Mouse (Mus musculus) limb, embryonic 15.5 days (tissue): ENCODE measurements around the gene Fbxl13. TPM values are rescaled to one million over a fixed set of nuclear protein-coding genes. Genes with fewer than 3 reads are reported as not detected.

Experiments used
- ATAC-seq: fragments of 200-750 bp; cut with Nextera tagmentation; 2 replicates; pipeline ENCODE4 v1.8.0; 2017; ENCODE audit warnings: low read depth, moderate TSS enrichment; ENCODE audit not compliant: insufficient number of reproducible peaks, low FRiP score, low TSS enrichment
- H3K27ac ChIP-seq: fragments of 300-500 bp; sonication (generic); 2 replicates; pipeline ENCODE4 v1.5.1; 2015; ENCODE audit warnings: moderate library complexity, mild to moderate bottlenecking, inconsistent platforms
- H3K27me3 ChIP-seq: fragments of 300-500 bp; sonication (generic); 2 replicates; pipeline ENCODE4 v1.6.1; 2015; ENCODE audit warnings: inconsistent platforms
- H3K36me3 ChIP-seq: fragments of 300-500 bp; sonication (generic); 2 replicates; pipeline ENCODE4 v1.6.1; 2015; ENCODE audit warnings: inconsistent platforms
- H3K4me1 ChIP-seq: fragments of 300-500 bp; sonication (generic); 2 replicates; pipeline ENCODE4 v1.6.1; 2015; ENCODE audit warnings: inconsistent platforms
- H3K4me2 ChIP-seq: fragments of 300-500 bp; sonication (generic); 2 replicates; pipeline ENCODE4 v1.6.1; 2015; ENCODE audit warnings: mild to moderate bottlenecking, inconsistent platforms
- H3K4me3 ChIP-seq: fragments of 300-500 bp; sonication (generic); 2 replicates; pipeline ENCODE4 v1.5.1; 2015; ENCODE audit warnings: mild to moderate bottlenecking, inconsistent platforms
- H3K9ac ChIP-seq: fragments of 300-500 bp; sonication (generic); 2 replicates; pipeline ENCODE4 v1.6.1; 2015; ENCODE audit warnings: inconsistent platforms
- H3K9me3 ChIP-seq: fragments of 300-500 bp; sonication (generic); 2 replicates; pipeline ENCODE4 v1.6.1; 2016; ENCODE audit warnings: inconsistent platforms
- WGBS: fragments of 180-500 bp; shearing (Covaris S2); methylation state at CpG from one replicate; pipeline ENCODE4 v1.1.7; 2015; 5-methylcytosine and 5-hydroxymethylcytosine counted together
- polyA plus RNA-seq: library from polyadenylated mRNA; unstranded; fragments of >200 nt; fragmentation: Nextera tagmentation; extraction: Ambion mirVana; gene quantifications from 2 replicates; pipeline ENCODE4 v1.2.1, GENCODE M21; 2015

The Fbxl13 gene
- 0.27 TPM in 1 of 2 replicates, not detected in the other for polyA plus RNA-seq

DNA sequence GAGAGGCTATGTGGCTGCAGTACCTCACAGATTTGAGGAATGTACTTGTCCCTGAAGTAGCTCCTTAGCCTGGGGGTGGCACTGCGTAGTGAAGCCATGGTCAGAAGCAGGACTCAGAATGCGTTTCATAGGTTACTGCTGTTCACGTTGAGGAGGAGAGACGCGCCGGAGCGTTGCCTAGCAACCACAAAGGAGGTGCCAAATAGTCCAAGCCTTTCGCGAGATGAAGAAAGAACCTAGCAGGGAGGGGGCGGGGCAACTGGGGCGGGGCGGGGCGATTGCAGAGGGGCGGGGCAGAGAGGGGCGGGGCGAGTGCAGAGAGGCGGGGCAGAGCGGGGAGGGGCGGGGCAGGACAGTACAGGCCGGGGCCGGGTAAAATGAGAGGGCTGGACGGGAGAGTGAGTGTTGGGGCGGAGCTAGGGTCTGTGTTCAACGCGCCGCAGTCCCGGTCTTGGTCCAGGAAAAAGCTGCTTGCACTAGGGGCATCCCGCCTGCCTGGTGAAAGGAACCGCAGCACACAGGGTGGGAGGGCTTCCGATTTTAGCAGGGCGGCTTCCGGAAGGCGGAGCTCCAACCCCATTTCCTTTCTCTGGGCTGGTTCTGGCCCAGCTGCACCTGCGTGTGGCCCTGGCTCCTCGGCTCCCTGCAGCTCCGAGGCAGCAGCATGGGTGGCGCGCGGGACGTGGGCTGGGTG is at the start of gene Fbxl13, which contains the start of gene Armc10:
Gene Fbxl13 (minus strand): TSS at position 196 of the 694 bp plus-strand sequence.
Gene Armc10 (plus strand): TSS at position 375 of the 694 bp plus-strand sequence.
- peak; percentile 93 for ATAC-seq
- H3K9ac ChIP-seq = peak within 1 kb of the TSS; percentile 69
- WGBS = 0% methylated on average over 39 of the region's 40 CpGs
- no peaks in the 10 kb centered on the region for H3K9me3 ChIP-seq
- H3K4me2 ChIP-seq = peak within 1 kb of the TSS; percentile 75
- H3K36me3 ChIP-seq = peaks cover 24% of the 10 kb centered on the region
- peaks cover 20% of the 10 kb centered on the region for H3K4me1 ChIP-seq
- peaks cover 4% of the 10 kb centered on the region; the same call in 1 of the 2 replicates for H3K27me3 ChIP-seq
- peak within 1 kb of the TSS; percentile 80 for H3K4me3 ChIP-seq
- H3K27ac ChIP-seq = peak within 1 kb of the TSS; percentile 86

DNA sequence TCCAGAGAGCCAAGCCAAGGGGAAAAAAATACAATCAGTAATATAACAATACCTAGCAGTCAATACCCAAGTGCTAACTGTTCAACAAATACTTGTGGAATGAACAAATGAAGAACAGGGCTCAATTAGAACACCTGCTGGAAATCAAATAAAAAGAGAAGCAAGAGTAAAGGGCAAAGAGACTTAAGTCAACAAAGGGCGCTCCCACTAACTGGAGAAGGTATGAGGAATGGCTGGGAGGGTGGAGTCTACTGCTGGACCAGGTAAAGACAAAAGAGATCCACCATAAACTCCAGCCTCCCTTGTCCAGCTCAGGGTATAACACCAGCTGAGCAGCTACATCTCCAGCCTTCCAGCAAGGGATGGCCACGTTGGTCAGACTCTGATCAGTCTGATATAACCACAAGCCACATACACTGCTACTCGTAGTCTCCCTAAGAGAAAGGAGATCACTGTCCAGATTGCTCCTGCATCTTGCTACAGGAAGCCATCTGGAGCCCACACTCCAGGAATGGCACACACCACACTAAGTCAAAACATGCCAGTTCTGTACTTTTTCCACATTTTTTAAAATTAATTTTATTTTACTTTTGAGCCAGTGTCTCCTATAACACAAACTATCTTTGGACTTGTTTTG is 49.5 kb upstream of the Fbxl13 start:
- no peak for ATAC-seq

DNA sequence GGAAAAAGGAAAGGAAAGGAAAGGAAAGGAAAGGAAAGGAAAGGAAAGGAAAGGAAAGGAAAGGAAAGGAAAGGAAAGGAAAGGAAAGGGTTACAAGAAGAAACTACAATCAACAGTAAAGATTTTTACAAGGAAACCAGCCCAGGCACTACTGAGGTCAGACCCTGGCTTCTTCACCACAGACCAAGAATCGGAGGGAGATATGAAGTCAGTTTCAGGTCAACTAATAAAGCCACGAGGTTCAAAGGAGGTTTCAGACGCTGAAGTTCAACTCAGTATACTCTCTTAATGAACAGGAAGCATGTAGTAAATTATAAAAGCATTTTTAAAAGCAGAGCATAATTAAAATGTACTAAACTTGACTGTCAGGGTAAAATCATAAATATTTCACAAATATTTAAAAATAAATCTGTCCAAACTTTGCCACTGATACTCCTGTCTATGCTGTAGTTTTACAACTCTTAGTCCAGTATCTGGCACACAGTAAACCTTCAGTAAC is 48.0 kb upstream of the Fbxl13 start:
- Histone ChIP-seq H3K27ac (no peak overlapping the region), H3K4me1 (no peaks in the 10 kb centered on the region), H3K9me3 (no peaks in the 10 kb centered on the region), H3K4me3 (no peak overlapping the region), H3K9ac (no peak overlapping the region), H3K27me3 (no peaks in the 10 kb centered on the region), H3K4me2 (no peak overlapping the region), H3K36me3 (no peaks in the 10 kb centered on the region)
- WGBS = 23% methylated on average over 3 of the region's 3 CpGs
- ATAC-seq = no peak

More for the DNA sequence above, 49.5 kb upstream of the Fbxl13 start:
- WGBS = 83% methylated on average over 3 of the region's 3 CpGs
- H3K4me2 ChIP-seq = no peak overlapping the region
- no peaks in the 10 kb centered on the region for H3K4me1 ChIP-seq
- no peaks in the 10 kb centered on the region for H3K27me3 ChIP-seq
- H3K9ac ChIP-seq = no peak overlapping the region
- no peaks in the 10 kb centered on the region for H3K9me3 ChIP-seq
- H3K27ac ChIP-seq = no peak overlapping the region
- no peak overlapping the region for H3K4me3 ChIP-seq
- H3K36me3 ChIP-seq = no peaks in the 10 kb centered on the region

DNA sequence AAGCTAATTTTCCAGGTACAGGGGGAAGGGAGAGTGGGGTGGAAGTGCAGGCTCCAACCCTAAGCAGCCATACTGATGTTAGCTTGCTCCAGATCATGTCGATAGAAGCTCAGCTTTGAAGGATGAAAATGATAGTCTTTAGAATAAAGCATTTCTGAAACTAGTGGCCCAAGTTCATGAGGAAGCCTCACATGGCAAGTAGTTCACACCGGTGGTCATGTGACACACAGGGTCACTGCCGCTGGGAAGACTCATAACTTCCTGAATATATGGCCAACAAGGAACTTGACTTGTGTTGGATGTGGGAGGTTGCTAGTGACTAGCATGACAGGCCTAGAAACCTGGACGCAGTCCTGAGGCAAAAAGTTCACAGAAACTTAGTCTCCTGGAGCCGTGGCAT is 46.8 kb upstream of the Fbxl13 start:
- no peak overlapping the region for H3K4me2 ChIP-seq
- H3K36me3 ChIP-seq = no peaks in the 10 kb centered on the region
- H3K9ac ChIP-seq = no peak overlapping the region
- 94% methylated on average over 5 of the region's 5 CpGs for WGBS
- no peaks in the 10 kb centered on the region for H3K4me1 ChIP-seq
- no peak for ATAC-seq
- H3K9me3 ChIP-seq = no peaks in the 10 kb centered on the region
- H3K27me3 ChIP-seq = no peaks in the 10 kb centered on the region
- no peak overlapping the region for H3K27ac ChIP-seq
- no peak overlapping the region for H3K4me3 ChIP-seq

DNA sequence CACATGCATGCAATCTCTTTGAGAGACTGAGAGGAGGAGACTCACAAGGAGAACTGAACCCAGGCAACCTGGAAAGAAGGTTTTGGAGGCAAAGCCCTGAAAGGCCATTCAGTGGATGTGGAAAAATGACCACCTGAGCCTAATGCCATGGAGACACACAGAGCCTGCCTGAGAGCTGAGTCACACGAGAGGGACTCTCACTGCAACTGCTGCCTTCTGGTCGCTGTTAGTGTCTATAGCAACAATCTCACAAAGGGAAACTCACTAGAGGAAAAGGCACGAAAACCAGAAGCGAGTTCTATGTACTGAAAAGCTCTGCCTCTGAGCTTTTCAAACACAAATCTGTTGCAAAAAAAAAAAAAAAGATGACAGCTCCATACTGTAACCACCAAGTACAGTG is 41.6 kb upstream of the Fbxl13 start:
- Histone ChIP-seq H3K27me3 (no peaks in the 10 kb centered on the region), H3K4me2 (no peak overlapping the region), H3K36me3 (no peaks in the 10 kb centered on the region), H3K4me3 (no peak overlapping the region), H3K27ac (no peak overlapping the region), H3K9ac (no peak overlapping the region), H3K4me1 (no peaks in the 10 kb centered on the region), H3K9me3 (no peaks in the 10 kb centered on the region)
- ATAC-seq = no peak
- 62% methylated on average over 4 of the region's 4 CpGs for WGBS

DNA sequence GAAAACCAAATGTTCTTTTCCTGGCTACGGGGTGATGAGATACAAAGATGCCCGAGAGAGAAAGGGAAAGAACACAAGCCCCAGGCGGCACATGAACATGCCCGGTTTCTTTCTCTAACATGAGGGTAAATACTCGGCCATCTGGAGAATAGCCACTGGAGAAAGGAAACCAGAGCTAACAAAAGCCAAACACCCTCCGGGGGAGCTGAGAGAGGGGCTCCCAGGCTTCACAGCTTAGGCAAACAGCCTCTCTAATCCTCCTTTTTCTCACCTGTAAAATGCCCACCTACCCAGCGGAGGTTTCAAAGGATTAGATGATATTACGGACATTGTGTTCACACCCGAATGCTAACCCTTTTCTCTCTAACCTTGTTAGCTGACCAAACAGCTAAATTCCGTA is 39.6 kb upstream of the Fbxl13 start:
- Histone ChIP-seq H3K27ac (no peak overlapping the region), H3K4me2 (no peak overlapping the region), H3K27me3 (no peaks in the 10 kb centered on the region), H3K9ac (no peak overlapping the region), H3K4me1 (no peaks in the 10 kb centered on the region), H3K36me3 (no peaks in the 10 kb centered on the region), H3K9me3 (no peaks in the 10 kb centered on the region), H3K4me3 (no peak overlapping the region)
- WGBS = 73% methylated on average over 10 of the region's 10 CpGs
- no peak for ATAC-seq

DNA sequence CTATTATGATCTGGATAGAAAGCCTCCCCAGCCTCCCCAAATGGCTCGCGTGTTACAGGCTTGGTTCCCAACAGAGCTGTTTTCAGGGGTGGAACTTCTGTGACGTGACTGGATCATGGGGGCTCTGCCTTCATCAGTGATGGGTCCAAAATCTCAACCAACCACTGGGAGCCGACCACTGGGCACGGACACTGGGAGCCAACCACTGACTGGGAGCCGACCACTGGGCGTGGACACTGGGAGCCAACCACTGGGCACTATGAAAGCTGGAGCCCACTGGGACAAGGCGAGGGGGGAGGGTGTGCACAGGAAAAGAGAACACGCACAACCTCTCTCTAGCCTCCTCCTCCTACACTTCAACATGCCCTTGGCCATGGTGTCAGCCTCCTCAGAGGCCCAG is 38.4 kb upstream of the Fbxl13 start:
- Histone ChIP-seq H3K4me1 (no peaks in the 10 kb centered on the region), H3K9me3 (no peaks in the 10 kb centered on the region), H3K36me3 (no peaks in the 10 kb centered on the region), H3K9ac (no peak overlapping the region), H3K27me3 (no peaks in the 10 kb centered on the region), H3K4me3 (no peak overlapping the region), H3K27ac (no peak overlapping the region), H3K4me2 (no peak overlapping the region)
- 89% methylated on average over 9 of the region's 9 CpGs for WGBS
- ATAC-seq = no peak

DNA sequence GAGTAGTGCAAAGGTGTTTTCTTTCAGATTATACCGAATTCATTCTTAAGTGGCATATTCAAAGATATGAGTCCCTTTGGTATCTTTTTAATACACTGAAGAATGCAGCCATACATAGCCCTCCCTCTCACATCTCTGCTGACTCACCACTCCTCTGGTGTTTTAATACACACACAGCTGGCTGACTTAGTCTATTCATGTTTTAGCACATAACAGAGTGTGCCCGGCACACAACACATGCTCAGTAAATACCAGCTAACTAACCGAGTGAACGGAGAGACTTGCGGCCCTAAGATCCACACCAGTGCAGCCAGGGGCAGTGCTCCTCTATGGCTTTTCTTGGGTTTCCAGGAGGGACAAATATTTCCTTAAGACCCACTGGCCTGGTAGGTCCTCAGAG is 35.5 kb upstream of the Fbxl13 start:
- Histone ChIP-seq H3K27me3 (no peaks in the 10 kb centered on the region), H3K9me3 (no peaks in the 10 kb centered on the region), H3K4me3 (no peak overlapping the region), H3K4me1 (no peaks in the 10 kb centered on the region), H3K36me3 (no peaks in the 10 kb centered on the region), H3K9ac (no peak overlapping the region), H3K27ac (no peak overlapping the region), H3K4me2 (no peak overlapping the region)
- no peak for ATAC-seq
- WGBS = 73% methylated on average over 5 of the region's 5 CpGs

DNA sequence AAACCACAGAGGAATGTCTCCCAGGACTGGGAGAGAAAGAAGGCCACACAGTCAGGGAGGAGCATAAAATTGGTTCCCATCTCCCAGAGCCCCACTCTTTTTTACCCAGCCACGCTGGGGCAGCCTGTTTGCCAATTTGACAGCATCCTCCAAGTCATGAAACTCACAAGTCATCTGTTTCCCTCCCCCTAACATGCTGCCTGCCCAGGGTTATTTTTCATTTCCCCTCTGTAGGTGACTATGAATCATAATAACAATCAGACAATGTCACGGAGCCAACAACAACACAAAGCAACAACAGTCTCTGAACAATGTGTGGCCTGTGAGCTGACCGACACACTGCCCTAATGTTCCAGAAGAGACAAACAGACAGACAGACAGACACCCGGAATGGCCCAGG is 34.6 kb upstream of the Fbxl13 start:
- no peak for ATAC-seq
- 0 out of 2 replicates have a peak, but pooled peaks cover 6% of the 10 kb centered on the region for H3K36me3 ChIP-seq
- no peak overlapping the region for H3K27ac ChIP-seq
- WGBS = 75% methylated on average over 4 of the region's 4 CpGs
- no peaks in the 10 kb centered on the region for H3K27me3 ChIP-seq
- H3K9me3 ChIP-seq = no peaks in the 10 kb centered on the region
- H3K4me3 ChIP-seq = no peak overlapping the region
- no peak overlapping the region for H3K9ac ChIP-seq
- no peaks in the 10 kb centered on the region for H3K4me1 ChIP-seq
- no peak overlapping the region for H3K4me2 ChIP-seq

DNA sequence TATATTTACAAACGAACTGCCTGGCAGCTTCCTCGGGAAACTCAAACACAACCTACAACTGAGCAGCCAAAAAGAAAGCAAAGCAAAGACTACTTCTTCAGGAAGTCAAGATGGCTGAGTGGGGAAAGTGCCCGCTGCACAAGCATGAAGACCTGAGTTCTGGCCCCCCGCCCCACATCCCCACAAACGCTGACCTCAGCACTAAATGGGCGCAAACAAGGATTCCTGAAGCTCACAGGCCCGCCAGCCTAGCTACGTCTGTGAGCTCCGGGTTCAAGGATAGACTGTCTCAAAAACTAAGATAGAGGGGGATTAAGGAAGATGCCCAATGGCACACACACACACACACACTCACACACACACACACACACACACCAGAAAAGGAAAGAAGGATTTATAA is 32.9 kb upstream of the Fbxl13 start:
- no peaks in the 10 kb centered on the region for H3K9me3 ChIP-seq
- H3K36me3 ChIP-seq = 0 out of 2 replicates have a peak, but pooled peaks cover 6% of the 10 kb centered on the region
- H3K9ac ChIP-seq = no peak overlapping the region
- no peak overlapping the region for H3K4me3 ChIP-seq
- H3K27me3 ChIP-seq = no peaks in the 10 kb centered on the region
- H3K4me1 ChIP-seq = peaks cover under 1% of the 10 kb centered on the region; the same call in 1 of the 2 replicates
- no peak overlapping the region for H3K4me2 ChIP-seq
- WGBS = 96% methylated on average over 9 of the region's 9 CpGs
- ATAC-seq = no peak
- no peak overlapping the region for H3K27ac ChIP-seq

DNA sequence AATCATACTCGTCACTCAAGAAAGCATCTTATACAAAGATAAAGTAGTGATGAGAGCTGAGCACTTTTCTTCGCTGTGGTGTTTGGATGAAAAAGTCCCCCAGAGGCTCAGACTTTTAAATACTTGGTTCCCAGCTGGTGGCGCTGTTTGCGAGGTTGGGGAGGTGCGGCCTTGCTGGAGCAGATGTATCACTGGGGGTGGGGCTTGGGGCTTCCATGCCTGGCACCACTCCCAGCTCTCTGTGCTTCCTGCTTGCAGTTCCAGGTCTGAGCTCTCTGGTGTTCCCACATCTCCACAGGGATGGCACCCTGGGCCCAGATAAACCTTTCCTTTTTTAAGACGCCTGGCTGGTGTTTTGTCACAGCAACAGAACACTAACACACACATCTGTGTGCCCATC is 32.5 kb upstream of the Fbxl13 start:
- Histone ChIP-seq H3K4me1 (peaks cover 3% of the 10 kb centered on the region; the same call in 1 of the 2 replicates), H3K9me3 (no peaks in the 10 kb centered on the region), H3K27me3 (no peaks in the 10 kb centered on the region), H3K9ac (no peak overlapping the region), H3K36me3 (0 out of 2 replicates have a peak, but pooled peaks cover 6% of the 10 kb centered on the region), H3K4me2 (no peak overlapping the region), H3K4me3 (no peak overlapping the region), H3K27ac (no peak overlapping the region)
- ATAC-seq = no peak
- 86% methylated on average over 6 of the region's 6 CpGs for WGBS

DNA sequence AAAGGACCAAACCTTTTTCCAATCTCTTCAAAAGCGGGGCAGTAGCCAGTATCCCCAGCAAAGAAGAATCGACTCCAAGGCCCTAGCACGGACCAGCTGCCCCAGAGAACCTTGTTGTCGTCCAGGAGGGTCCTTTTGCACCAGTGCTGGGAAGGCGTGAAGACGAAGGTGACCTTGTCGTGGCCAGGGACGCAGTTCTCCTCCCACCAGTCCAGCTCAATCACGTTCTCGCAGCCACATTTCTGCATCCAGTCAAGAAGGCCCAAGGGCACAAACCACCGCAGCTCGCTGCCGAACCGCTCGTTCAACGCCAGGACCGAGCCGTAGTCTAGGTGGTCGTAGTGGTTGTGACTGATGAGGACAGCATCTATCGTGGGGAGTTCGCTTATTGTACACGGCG is 30.1 kb upstream of the Fbxl13 start:
- H3K9me3 ChIP-seq = no peaks in the 10 kb centered on the region
- H3K9ac ChIP-seq = no peak overlapping the region
- H3K27me3 ChIP-seq = no peaks in the 10 kb centered on the region
- 0 out of 2 replicates have a peak, but pooled peaks cover 6% of the 10 kb centered on the region for H3K36me3 ChIP-seq
- H3K4me1 ChIP-seq = peaks cover 3% of the 10 kb centered on the region; the same call in 1 of the 2 replicates
- 95% methylated on average over 23 of the region's 23 CpGs for WGBS
- H3K27ac ChIP-seq = no peak overlapping the region
- H3K4me2 ChIP-seq = no peak overlapping the region
- no peak for ATAC-seq
- H3K4me3 ChIP-seq = no peak overlapping the region
